Mouse (Mus musculus) neural tube, embryonic 13.5 days (tissue): ENCODE data around the gene Olfr1122. TPM values are rescaled to one million over a fixed set of nuclear protein-coding genes. Genes with fewer than 3 reads are reported as not detected.
"Not testable (repeated sequence)": the region's sequence is repeated elsewhere in the genome, so short reads cannot be mapped to it uniquely, and the experiment has no call there.

Experiments used
- ATAC-seq: fragments of 200-750 bp; cut with Nextera tagmentation; 2 replicates; pipeline ENCODE4 v1.8.0; 2017; ENCODE audit warnings: low read depth, mild to moderate bottlenecking, moderate TSS enrichment, moderate library complexity
- H3K27ac ChIP-seq: fragments of 300-500 bp; sonication (generic); replicated peaks from 2 replicates; pipeline ENCODE4 v1.5.1; 2015; ENCODE audit warnings: moderate library complexity, mild to moderate bottlenecking, inconsistent platforms
- H3K27me3 ChIP-seq: fragments of 300-500 bp; sonication (generic); 2 replicates; pipeline ENCODE4 v1.6.1; 2015; ENCODE audit warnings: mild to moderate bottlenecking, inconsistent platforms
- H3K36me3 ChIP-seq: fragments of 300-500 bp; sonication (generic); 2 replicates; pipeline ENCODE4 v1.6.1; 2015; ENCODE audit warnings: mild to moderate bottlenecking, inconsistent platforms
- H3K4me1 ChIP-seq: fragments of 300-500 bp; sonication (generic); replicated peaks from 2 replicates; pipeline ENCODE4 v1.6.1; 2015; ENCODE audit warnings: inconsistent platforms
- H3K4me2 ChIP-seq: fragments of 300-500 bp; sonication (generic); 2 replicates; pipeline ENCODE4 v1.6.1; 2015; ENCODE audit warnings: inconsistent platforms, mild to moderate bottlenecking, moderate library complexity
- H3K4me3 ChIP-seq: fragments of 300-500 bp; sonication (generic); 2 replicates; pipeline ENCODE4 v1.5.1; 2015; ENCODE audit warnings: mild to moderate bottlenecking, inconsistent platforms
- H3K9ac ChIP-seq: fragments of 300-500 bp; sonication (generic); 2 replicates; pipeline ENCODE4 v1.6.1; 2015; ENCODE audit warnings: moderate library complexity, mild to moderate bottlenecking, inconsistent platforms
- H3K9me3 ChIP-seq: fragments of 300-500 bp; sonication (generic); 2 replicates; pipeline ENCODE4 v1.6.1; 2016; ENCODE audit warnings: inconsistent platforms
- WGBS: fragments of 180-500 bp; shearing (Covaris S2); methylation state at CpG from one replicate; pipeline ENCODE4 v1.1.7; 2015; 5-methylcytosine and 5-hydroxymethylcytosine counted together
- polyA plus RNA-seq: library from polyadenylated mRNA; unstranded; fragments of >200 nt; fragmentation: Nextera tagmentation; extraction: Ambion mirVana; gene quantifications from 2 replicates; pipeline ENCODE4 v1.2.1, GENCODE M21; 2015

Gene Olfr1122
- not detected in 2 replicates for polyA plus RNA-seq

DNA sequence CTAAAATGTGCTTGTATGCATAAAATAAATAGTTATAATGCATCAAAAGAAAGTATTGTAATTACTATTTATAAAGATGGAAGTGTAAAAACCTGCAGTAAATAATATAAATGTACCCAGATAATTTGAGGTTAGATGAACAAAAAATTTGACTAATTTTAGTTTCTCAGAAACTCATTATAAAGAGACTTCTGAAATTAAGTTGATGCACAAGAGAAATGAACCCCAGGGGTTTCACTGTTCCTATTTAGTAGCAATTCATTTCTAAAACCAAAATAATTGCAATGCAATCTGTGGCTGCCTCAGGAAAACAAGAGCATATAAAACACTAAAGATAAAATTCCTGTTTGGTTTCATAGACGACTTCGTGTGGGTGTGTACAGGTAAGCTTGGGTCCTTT lies at the start of gene Olfr1122:
Olfr1122 (plus strand) TSS at position 301 of the 400 bp plus-strand sequence.
- ATAC-seq = no peak
- Histone ChIP-seq H3K36me3 (no peaks in the 10 kb centered on the region), H3K4me2 (no peak within 1 kb of the TSS), H3K9ac (no peak within 1 kb of the TSS), H3K9me3 (no peaks in the 10 kb centered on the region), H3K4me3 (no peak within 1 kb of the TSS), H3K4me1 (no peaks in the 10 kb centered on the region), H3K27me3 (no peaks in the 10 kb centered on the region), H3K27ac (no peak within 1 kb of the TSS)
- WGBS = 85% methylated on average over 2 of the region's 2 CpGs

GRCm38 (mm10) chr2:87354515-87354914 lies 31.1 kb upstream of the Olfr1122 start, which contains the start of gene Olfr1120:
Gene Olfr1120 (plus strand): TSS chr2:87354815.
- no peak for ATAC-seq
- 62% methylated on average over 2 of the region's 2 CpGs for WGBS
- no peaks in the 10 kb centered on the region for H3K9me3 ChIP-seq
- H3K27me3 ChIP-seq = no peaks in the 10 kb centered on the region
- no peak within 1 kb of the TSS for H3K9ac ChIP-seq
- no peaks in the 10 kb centered on the region for H3K36me3 ChIP-seq
- H3K4me1 ChIP-seq = no peaks in the 10 kb centered on the region
- H3K4me3 ChIP-seq = no peak within 1 kb of the TSS
- H3K4me2 ChIP-seq = no peak within 1 kb of the TSS
- no peak within 1 kb of the TSS for H3K27ac ChIP-seq

DNA sequence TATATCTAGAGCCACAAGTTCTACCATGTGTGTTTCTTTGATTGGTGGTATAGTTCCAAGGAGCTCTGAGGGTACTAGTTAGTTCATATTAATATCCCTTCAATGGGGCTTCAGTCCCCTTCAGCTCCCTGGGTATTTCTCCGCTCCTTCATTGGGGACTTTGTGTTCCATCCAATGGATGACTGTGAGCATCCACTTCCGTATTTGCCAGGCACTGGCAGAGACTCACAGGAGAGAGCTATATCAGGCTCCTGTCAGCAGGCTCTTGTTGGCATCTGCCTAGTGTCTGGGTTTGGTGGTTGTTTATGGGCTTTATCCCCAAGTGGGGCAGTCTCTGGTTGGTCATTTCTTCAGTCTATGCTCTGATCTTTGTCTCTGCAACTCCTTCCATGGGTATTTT lies 25.5 kb upstream of the Olfr1122 start:
- H3K9me3 ChIP-seq, H3K27ac ChIP-seq, H3K4me1 ChIP-seq, ATAC-seq, H3K4me2 ChIP-seq, H3K9ac ChIP-seq, H3K27me3 ChIP-seq, H3K4me3 ChIP-seq, H3K36me3 ChIP-seq: not testable (repeated sequence)
- 87% methylated on average over 2 of the region's 2 CpGs for WGBS

GRCm38 (mm10) chr2:87369595-87369994 lies 16.1 kb upstream of the Olfr1122 start, which contains the start of gene Olfr1121:
Gene Olfr1121 (plus strand): TSS chr2:87369895.
- H3K4me3 ChIP-seq = no peak within 1 kb of the TSS
- no peaks in the 10 kb centered on the region for H3K36me3 ChIP-seq
- no peaks in the 10 kb centered on the region for H3K9me3 ChIP-seq
- no peak for ATAC-seq
- no peak within 1 kb of the TSS for H3K27ac ChIP-seq
- no peak within 1 kb of the TSS for H3K9ac ChIP-seq
- WGBS = 42% methylated on average over 1 of the region's 1 CpGs
- H3K27me3 ChIP-seq = no peaks in the 10 kb centered on the region
- H3K4me1 ChIP-seq = no peaks in the 10 kb centered on the region
- no peak within 1 kb of the TSS for H3K4me2 ChIP-seq

- H3K36me3 ChIP-seq = no peaks in the 10 kb centered on the region
- 85% methylated on average over 4 of the region's 4 CpGs for WGBS
- no peak overlapping the region for H3K9ac ChIP-seq
- ATAC-seq = no peak
- no peaks in the 10 kb centered on the region for H3K9me3 ChIP-seq
- no peak overlapping the region for H3K4me2 ChIP-seq
- H3K27me3 ChIP-seq = no peaks in the 10 kb centered on the region
- no peak overlapping the region for H3K27ac ChIP-seq
- H3K4me3 ChIP-seq = no peak overlapping the region
- H3K4me1 ChIP-seq = no peaks in the 10 kb centered on the region
Measured at GRCm38 (mm10) chr2:87371726-87372125, 13.9 kb upstream of the Olfr1122 start.

GRCm38 (mm10) chr2:87383935-87384334 lies 1.7 kb upstream of the Olfr1122 start:
- Histone ChIP-seq H3K36me3 (no peaks in the 10 kb centered on the region), H3K9me3 (no peaks in the 10 kb centered on the region), H3K9ac (no peak overlapping the region), H3K4me3 (no peak overlapping the region), H3K27ac (no peak overlapping the region), H3K4me2 (no peak overlapping the region), H3K27me3 (no peaks in the 10 kb centered on the region), H3K4me1 (no peaks in the 10 kb centered on the region)
- no peak for ATAC-seq
- 89% methylated on average over 2 of the region's 2 CpGs for WGBS

DNA sequence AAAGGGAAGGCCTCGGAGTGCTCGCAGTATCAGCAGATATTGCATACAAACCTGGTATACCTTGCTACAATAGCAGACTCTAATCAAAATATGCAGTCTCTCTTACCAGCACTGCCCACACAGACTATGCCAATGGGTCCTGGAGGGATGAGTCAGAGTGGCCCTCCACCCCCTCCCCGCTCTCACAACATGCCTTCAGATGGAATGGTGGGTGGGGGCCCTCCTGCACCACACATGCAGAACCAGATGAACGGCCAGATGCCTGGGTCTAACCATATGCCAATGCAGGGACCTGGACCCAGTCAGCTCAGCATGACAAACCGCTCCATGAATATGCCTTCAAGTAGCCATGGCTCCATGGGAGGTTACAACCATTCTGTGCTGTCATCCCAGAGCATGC lies 8.0 kb downstream of the Olfr1122 start:
- not testable (repeated sequence) for H3K9me3 ChIP-seq, H3K4me2 ChIP-seq, ATAC-seq, H3K27me3 ChIP-seq, H3K27ac ChIP-seq, H3K9ac ChIP-seq, H3K4me3 ChIP-seq, H3K4me1 ChIP-seq, H3K36me3 ChIP-seq
- WGBS = 90% methylated on average over 5 of the region's 5 CpGs

- H3K4me2 ChIP-seq, H3K27ac ChIP-seq, H3K36me3 ChIP-seq, H3K9ac ChIP-seq, H3K4me1 ChIP-seq, H3K4me3 ChIP-seq, H3K9me3 ChIP-seq, H3K27me3 ChIP-seq, ATAC-seq: not testable (repeated sequence)
- 89% methylated on average over 7 of the region's 7 CpGs for WGBS
Measured at GRCm38 (mm10) chr2:87394686-87395085, 9.0 kb downstream of the Olfr1122 start.

DNA sequence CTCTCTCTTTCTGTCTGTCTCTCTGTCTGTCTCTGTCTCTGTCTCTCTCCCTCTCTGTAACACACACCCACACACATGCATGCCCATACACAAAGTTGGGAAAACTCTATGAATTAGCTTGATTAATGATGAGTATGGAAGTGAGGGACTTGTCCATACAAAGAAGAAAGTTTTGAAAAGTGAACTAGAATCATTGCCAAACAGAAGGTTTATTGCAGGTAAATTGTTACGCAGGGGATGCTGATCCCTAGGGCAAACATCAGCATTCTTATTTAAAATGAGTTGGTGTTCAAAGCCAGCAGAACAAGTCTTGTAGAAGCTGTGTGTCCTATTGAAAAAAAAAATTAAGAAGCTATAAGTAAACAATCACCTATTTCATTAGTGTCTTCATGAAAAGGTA lies 30.7 kb downstream of the Olfr1122 start, which contains the start of gene Olfr1123:
Olfr1123 (plus strand) TSS at position 301 of the 400 bp plus-strand sequence.
- H3K4me1 ChIP-seq = no peaks in the 10 kb centered on the region
- H3K36me3 ChIP-seq = no peaks in the 10 kb centered on the region
- H3K9me3 ChIP-seq = no peaks in the 10 kb centered on the region
- H3K9ac ChIP-seq = no peak within 1 kb of the TSS
- ATAC-seq = no peak
- H3K4me3 ChIP-seq = no peak within 1 kb of the TSS
- H3K27me3 ChIP-seq = no peaks in the 10 kb centered on the region
- H3K4me2 ChIP-seq = no peak within 1 kb of the TSS
- WGBS = 83% methylated on average over 1 of the region's 1 CpGs
- H3K27ac ChIP-seq = no peak within 1 kb of the TSS

GRCm38 (mm10) chr2:87429975-87430374 lies 44.3 kb downstream of the Olfr1122 start, which contains the start of gene Olfr1124:
Gene Olfr1124 (plus strand): TSS chr2:87430275.
- WGBS = 91% methylated on average over 1 of the region's 1 CpGs
- Histone ChIP-seq H3K9ac (no peak within 1 kb of the TSS), H3K9me3 (no peaks in the 10 kb centered on the region), H3K36me3 (no peaks in the 10 kb centered on the region), H3K27ac (no peak within 1 kb of the TSS), H3K4me1 (no peaks in the 10 kb centered on the region), H3K4me3 (no peak within 1 kb of the TSS), H3K4me2 (no peak within 1 kb of the TSS), H3K27me3 (no peaks in the 10 kb centered on the region)
- no peak for ATAC-seq

GRCm38 (mm10) chr2:87437731-87438130 lies 52.1 kb downstream of the Olfr1122 start:
- H3K9me3 ChIP-seq = no peaks in the 10 kb centered on the region
- H3K4me1 ChIP-seq = no peaks in the 10 kb centered on the region
- 92% methylated on average over 16 of the region's 16 CpGs for WGBS
- no peak for ATAC-seq
- no peak overlapping the region for H3K27ac ChIP-seq
- no peak overlapping the region for H3K4me3 ChIP-seq
- H3K9ac ChIP-seq = no peak overlapping the region
- no peak overlapping the region for H3K4me2 ChIP-seq
- no peaks in the 10 kb centered on the region for H3K36me3 ChIP-seq
- H3K27me3 ChIP-seq = no peaks in the 10 kb centered on the region
